Mouse (Mus musculus) ES-E14 (cell line): ENCODE results near the gene Il18.

Experiments
- HCFC1 ChIP-seq: IDR thresholded peaks from 2 replicates; pipeline ENCODE4 v1.6.1; 2012; ENCODE audit warnings: low read length, inconsistent platforms, borderline replicate concordance; ENCODE audit not compliant: insufficient read depth
- MAFK ChIP-seq: IDR thresholded peaks from 2 replicates; pipeline ENCODE4 v1.6.1; 2014; ENCODE audit warnings: mild to moderate bottlenecking, low read depth, low read length, inconsistent platforms; ENCODE audit not compliant: insufficient read depth
- ZC3H11A ChIP-seq: IDR thresholded peaks from 2 replicates; pipeline ENCODE4 v1.6.1; 2012; ENCODE audit warnings: low read depth, mild to moderate bottlenecking, inconsistent platforms, low read length, borderline replicate concordance

GRCm38 (mm10) chr9:50536603-50537135, 18.0 kb upstream of the Il18 start:
- TF ChIP-seq ZC3H11A, result no peak
- TF ChIP-seq MAFK, result no peak
- no peak for TF ChIP-seq HCFC1
